Mouse (Mus musculus): Measurements from ENCODE around the gene Zfp428. TPM values are rescaled to one million over a fixed set of nuclear protein-coding genes. Genes with fewer than 3 reads are reported as not detected.
A peak's percentile ranks its signal among the peaks of the same experiment; 100 is the strongest.

Gene Zfp428
- polyA plus RNA-seq, 1 experiment from 2014 or later: 31.3 TPM

- no peak for DNase-seq (ENCODE audit: low spot score)
- no peaks in the 10 kb centered on the region for H3K9me3 ChIP-seq (ENCODE audit: control insufficient read depth, low read length)
- no peak overlapping the region for H3K27ac ChIP-seq (replicated peaks; ENCODE audit: low read depth, low read length)
- H3K4me3 ChIP-seq (ENCODE audit: low read depth, low read length): no peak overlapping the region
- H3K9ac ChIP-seq (ENCODE audit: low read depth, low read length): no peak overlapping the region
- ATAC-seq (ENCODE audit: low read depth): no peak
- peaks cover 28% of the 10 kb centered on the region for H3K36me3 ChIP-seq (ENCODE audit: control insufficient read depth, insufficient read depth, low read length)
- H3K4me1 ChIP-seq (ENCODE audit: control insufficient read depth, insufficient read depth, low read length): no peaks in the 10 kb centered on the region
- H3K4me2 ChIP-seq (ENCODE audit: low read depth, low read length): no peak overlapping the region
- 83% methylated on average over 5 of the region's 5 CpGs for WGBS
- H3K27me3 ChIP-seq (replicated peaks; ENCODE audit: control insufficient read depth, insufficient read depth, low read length): no peaks in the 10 kb centered on the region
Measured at GRCm38 (mm10) chr7:24538701-24539100, 31.9 kb downstream of the Zfp428 start.

- 91% methylated on average over 4 of the region's 4 CpGs for WGBS
- peaks cover 18% of the 10 kb centered on the region for H3K36me3 ChIP-seq (ENCODE audit: control insufficient read depth, insufficient read depth, low read length)
- DNase-seq (ENCODE audit: low spot score) (no peak), ATAC-seq (ENCODE audit: low read depth) (no peak)
- no peak overlapping the region for H3K4me2 ChIP-seq (ENCODE audit: low read depth, low read length)
- H3K4me3 ChIP-seq (ENCODE audit: low read depth, low read length): no peak overlapping the region
- H3K4me1 ChIP-seq (ENCODE audit: control insufficient read depth, insufficient read depth, low read length): no peaks in the 10 kb centered on the region
- H3K27me3 ChIP-seq (replicated peaks; ENCODE audit: control insufficient read depth, insufficient read depth, low read length): no peaks in the 10 kb centered on the region
- no peaks in the 10 kb centered on the region; the same call in 1 of the 2 replicates for H3K9me3 ChIP-seq (ENCODE audit: control insufficient read depth, low read length)
- no peak overlapping the region for H3K9ac ChIP-seq (ENCODE audit: low read depth, low read length)
- no peak overlapping the region for H3K27ac ChIP-seq (replicated peaks; ENCODE audit: low read depth, low read length)
Measured at GRCm38 (mm10) chr7:24539686-24540085, 32.9 kb downstream of the Zfp428 start.

GRCm38 (mm10) chr7:24544506-24544905, 37.7 kb downstream of the Zfp428 start:
- H3K4me1 ChIP-seq (ENCODE audit: control insufficient read depth, insufficient read depth, low read length): peaks cover 8% of the 10 kb centered on the region; the same call in 1 of the 2 replicates
- no peaks in the 10 kb centered on the region for H3K27me3 ChIP-seq (replicated peaks; ENCODE audit: control insufficient read depth, insufficient read depth, low read length)
- ATAC-seq (ENCODE audit: low read depth) (no peak), DNase-seq (ENCODE audit: low spot score) (no peak)
- peaks cover 12% of the 10 kb centered on the region for H3K36me3 ChIP-seq (ENCODE audit: control insufficient read depth, insufficient read depth, low read length)
- H3K9ac ChIP-seq (ENCODE audit: low read depth, low read length): no peak overlapping the region
- no peak overlapping the region for H3K4me3 ChIP-seq (ENCODE audit: low read depth, low read length)
- H3K9me3 ChIP-seq (ENCODE audit: control insufficient read depth, low read length): no peaks in the 10 kb centered on the region; the same call in 1 of the 2 replicates
- 83% methylated on average over 2 of the region's 2 CpGs for WGBS
- H3K4me2 ChIP-seq (ENCODE audit: low read depth, low read length): no peak overlapping the region
- H3K27ac ChIP-seq (replicated peaks; ENCODE audit: low read depth, low read length): no peak overlapping the region

- WGBS: 40% methylated on average over 13 of the region's 13 CpGs
- H3K27ac ChIP-seq (replicated peaks; ENCODE audit: low read depth, low read length): peak within 1 kb of the TSS; percentile 64
- DNase-seq (ENCODE audit: low spot score) (no peak), ATAC-seq (ENCODE audit: low read depth) (no peak)
- H3K36me3 ChIP-seq (ENCODE audit: control insufficient read depth, insufficient read depth, low read length): peaks cover 23% of the 10 kb centered on the region
- no peaks in the 10 kb centered on the region for H3K27me3 ChIP-seq (replicated peaks; ENCODE audit: control insufficient read depth, insufficient read depth, low read length)
- H3K4me3 ChIP-seq (ENCODE audit: low read depth, low read length): peak within 1 kb of the TSS; percentile 85
- H3K9ac ChIP-seq (ENCODE audit: low read depth, low read length): peak within 1 kb of the TSS; percentile 88
- H3K9me3 ChIP-seq (ENCODE audit: control insufficient read depth, low read length): no peaks in the 10 kb centered on the region; the same call in 1 of the 2 replicates
- H3K4me2 ChIP-seq (ENCODE audit: low read depth, low read length): peak within 1 kb of the TSS; percentile 83
- H3K4me1 ChIP-seq (ENCODE audit: control insufficient read depth, insufficient read depth, low read length): peaks cover 8% of the 10 kb centered on the region; the same call in 1 of the 2 replicates
Measured at GRCm38 (mm10) chr7:24546068-24546614, 39.3 kb downstream of the Zfp428 start, which contains the start of the genes Pinlyp and Xrcc1. Gene Pinlyp, minus strand, starts transcription at chr7:24546118. Gene Xrcc1, plus strand, starts transcription at chr7:24546289.

- H3K36me3 ChIP-seq (ENCODE audit: control insufficient read depth, insufficient read depth, low read length): peaks cover 27% of the 10 kb centered on the region
- ATAC-seq (ENCODE audit: low read depth) (peak; percentile 100), DNase-seq (ENCODE audit: low spot score) (peak; percentile 99)
- H3K4me1 ChIP-seq (ENCODE audit: control insufficient read depth, insufficient read depth, low read length): peaks cover 8% of the 10 kb centered on the region; the same call in 1 of the 2 replicates
- H3K4me2 ChIP-seq (ENCODE audit: low read depth, low read length): peak overlapping the region; percentile 83
- under 1% methylated on average over 33 of the region's 57 CpGs for WGBS
- H3K9me3 ChIP-seq (ENCODE audit: control insufficient read depth, low read length): no peaks in the 10 kb centered on the region; the same call in 1 of the 2 replicates
- peak overlapping the region; percentile 85 for H3K4me3 ChIP-seq (ENCODE audit: low read depth, low read length)
- peak overlapping the region; percentile 64 for H3K27ac ChIP-seq (replicated peaks; ENCODE audit: low read depth, low read length)
- peak overlapping the region; percentile 88 for H3K9ac ChIP-seq (ENCODE audit: low read depth, low read length)
- no peaks in the 10 kb centered on the region for H3K27me3 ChIP-seq (replicated peaks; ENCODE audit: control insufficient read depth, insufficient read depth, low read length)
Measured at GRCm38 (mm10) chr7:24546634-24547389, 40.0 kb downstream of the Zfp428 start.

- peak overlapping the region; percentile 83 for H3K4me2 ChIP-seq (ENCODE audit: low read depth, low read length)
- H3K27me3 ChIP-seq (replicated peaks; ENCODE audit: control insufficient read depth, insufficient read depth, low read length): no peaks in the 10 kb centered on the region
- ATAC-seq (ENCODE audit: low read depth) (no peak), DNase-seq (ENCODE audit: low spot score) (no peak)
- H3K4me3 ChIP-seq (ENCODE audit: low read depth, low read length): peak overlapping the region; percentile 85
- H3K9me3 ChIP-seq (ENCODE audit: control insufficient read depth, low read length): no peaks in the 10 kb centered on the region; the same call in 1 of the 2 replicates
- peaks cover 8% of the 10 kb centered on the region; the same call in 1 of the 2 replicates for H3K4me1 ChIP-seq (ENCODE audit: control insufficient read depth, insufficient read depth, low read length)
- 31% methylated on average over 12 of the region's 13 CpGs for WGBS
- H3K36me3 ChIP-seq (ENCODE audit: control insufficient read depth, insufficient read depth, low read length): peaks cover 35% of the 10 kb centered on the region
- H3K27ac ChIP-seq (replicated peaks; ENCODE audit: low read depth, low read length): peak overlapping the region; percentile 61
- H3K9ac ChIP-seq (ENCODE audit: low read depth, low read length): peak overlapping the region; percentile 88
Measured at GRCm38 (mm10) chr7:24547534-24548036, 40.8 kb downstream of the Zfp428 start.

- Histone ChIP-seq H3K9me3 (ENCODE audit: control insufficient read depth, low read length) (no peaks in the 10 kb centered on the region), H3K4me3 (ENCODE audit: low read depth, low read length) (no peak overlapping the region), H3K36me3 (ENCODE audit: control insufficient read depth, insufficient read depth, low read length) (peaks cover 68% of the 10 kb centered on the region), H3K4me1 (ENCODE audit: control insufficient read depth, insufficient read depth, low read length) (0 out of 2 replicates have a peak, but pooled peaks cover 5% of the 10 kb centered on the region), H3K9ac (ENCODE audit: low read depth, low read length) (no peak overlapping the region), H3K4me2 (ENCODE audit: low read depth, low read length) (no peak overlapping the region), H3K27ac (replicated peaks; ENCODE audit: low read depth, low read length) (no peak overlapping the region), H3K27me3 (replicated peaks; ENCODE audit: control insufficient read depth, insufficient read depth, low read length) (no peaks in the 10 kb centered on the region)
- 82% methylated on average over 12 of the region's 12 CpGs for WGBS
- no peak for ATAC-seq (ENCODE audit: low read depth)
- DNase-seq (ENCODE audit: low spot score): no peak
Measured at GRCm38 (mm10) chr7:24551985-24552759, 45.4 kb downstream of the Zfp428 start.

- Histone ChIP-seq H3K9ac (ENCODE audit: low read depth, low read length) (no peak overlapping the region), H3K27me3 (replicated peaks; ENCODE audit: control insufficient read depth, insufficient read depth, low read length) (no peaks in the 10 kb centered on the region), H3K9me3 (ENCODE audit: control insufficient read depth, low read length) (no peaks in the 10 kb centered on the region), H3K4me3 (ENCODE audit: low read depth, low read length) (no peak overlapping the region), H3K27ac (replicated peaks; ENCODE audit: low read depth, low read length) (no peak overlapping the region), H3K4me2 (ENCODE audit: low read depth, low read length) (no peak overlapping the region), H3K4me1 (ENCODE audit: control insufficient read depth, insufficient read depth, low read length) (no peaks in the 10 kb centered on the region), H3K36me3 (ENCODE audit: control insufficient read depth, insufficient read depth, low read length) (peaks cover 59% of the 10 kb centered on the region)
- WGBS: 89% methylated on average over 10 of the region's 10 CpGs
- ATAC-seq (ENCODE audit: low read depth) (no peak), DNase-seq (ENCODE audit: low spot score) (no peak)
Measured at GRCm38 (mm10) chr7:24555786-24556185, 49.0 kb downstream of the Zfp428 start.
